Mouse (Mus musculus): Measurements from ENCODE around the gene Veph1.

DNA sequence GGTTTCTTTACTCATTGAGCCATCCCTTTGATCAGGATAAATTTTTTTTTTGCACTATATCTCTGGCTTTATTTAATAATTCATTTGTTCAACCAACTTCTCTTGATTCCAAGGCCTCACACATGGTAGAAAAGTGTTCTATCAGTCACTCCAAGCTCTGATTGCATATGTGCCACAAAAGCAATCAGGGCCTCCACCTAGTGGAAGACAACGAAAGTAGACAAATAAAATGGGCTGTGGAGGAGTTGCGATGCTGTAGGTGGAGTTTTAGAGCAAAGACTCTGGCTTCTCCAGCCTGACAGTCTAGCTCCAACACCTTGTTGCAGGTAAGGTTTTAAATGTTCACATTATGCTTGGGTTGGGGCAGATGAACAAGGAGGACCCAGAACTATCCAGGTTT is 44.1 kb upstream of the Veph1 start:
- TF ChIP-seq CTCF (IDR thresholded peaks at IDR 0.05; ENCODE audit: low read depth, low read length) (no peak), GATA1 (IDR thresholded peaks at IDR 0.05; ENCODE audit: borderline replicate concordance, low read length) (no peak)
